Mouse (Mus musculus): ENCODE measurements around the gene Dnajc4.

DNA sequence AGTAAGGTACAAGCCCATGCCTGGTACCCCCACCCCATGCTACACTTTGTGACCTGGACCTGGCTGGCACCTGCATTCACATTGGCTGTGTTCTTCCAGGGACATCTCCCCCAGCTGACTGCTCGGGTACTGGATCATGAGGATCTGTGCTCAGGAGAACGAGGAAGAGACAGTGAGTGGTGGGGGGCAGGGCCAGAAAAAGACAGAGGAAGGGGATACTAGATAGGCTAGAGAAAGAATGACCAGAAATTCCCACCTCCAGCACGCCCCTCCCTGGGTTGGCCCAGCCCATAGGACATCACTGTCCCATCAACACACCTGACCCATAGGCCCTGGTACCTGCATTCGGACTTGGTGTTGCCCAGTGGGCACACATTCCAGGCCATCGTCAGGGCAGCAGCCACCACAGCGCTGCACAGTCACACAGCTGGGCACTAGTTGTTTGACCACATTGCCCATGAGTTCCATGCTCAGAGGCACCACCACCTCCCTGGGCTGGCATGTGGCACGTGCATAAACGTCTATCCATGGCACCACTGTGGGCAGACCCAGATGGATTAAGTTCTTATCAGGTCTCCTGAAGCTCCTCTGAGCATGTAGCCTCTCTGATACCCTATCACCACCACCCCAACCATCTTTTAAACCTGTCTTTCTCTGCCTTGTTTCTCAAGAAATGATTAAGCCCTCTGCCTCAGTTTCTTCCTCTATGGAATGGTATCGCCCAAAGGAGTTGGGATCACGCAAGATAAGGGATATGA, 6.2 kb downstream of the Dnajc4 start:
- TF ChIP-seq CTCF (IDR thresholded peaks at IDR 0.05; ENCODE audit: control insufficient read depth, insufficient read depth, insufficient read length) (no peak), FOSL1 (IDR thresholded peaks at IDR 0.05; ENCODE audit: insufficient read depth, low read length, poor library complexity, severe bottlenecking) (no peak), USF1 (IDR thresholded peaks at IDR 0.05; ENCODE audit: low read depth) (no peak)

Measured in C2C12 (cell line).